Mouse (Mus musculus): ENCODE data around the gene Iqgap2.

Gene Iqgap2

DNA sequence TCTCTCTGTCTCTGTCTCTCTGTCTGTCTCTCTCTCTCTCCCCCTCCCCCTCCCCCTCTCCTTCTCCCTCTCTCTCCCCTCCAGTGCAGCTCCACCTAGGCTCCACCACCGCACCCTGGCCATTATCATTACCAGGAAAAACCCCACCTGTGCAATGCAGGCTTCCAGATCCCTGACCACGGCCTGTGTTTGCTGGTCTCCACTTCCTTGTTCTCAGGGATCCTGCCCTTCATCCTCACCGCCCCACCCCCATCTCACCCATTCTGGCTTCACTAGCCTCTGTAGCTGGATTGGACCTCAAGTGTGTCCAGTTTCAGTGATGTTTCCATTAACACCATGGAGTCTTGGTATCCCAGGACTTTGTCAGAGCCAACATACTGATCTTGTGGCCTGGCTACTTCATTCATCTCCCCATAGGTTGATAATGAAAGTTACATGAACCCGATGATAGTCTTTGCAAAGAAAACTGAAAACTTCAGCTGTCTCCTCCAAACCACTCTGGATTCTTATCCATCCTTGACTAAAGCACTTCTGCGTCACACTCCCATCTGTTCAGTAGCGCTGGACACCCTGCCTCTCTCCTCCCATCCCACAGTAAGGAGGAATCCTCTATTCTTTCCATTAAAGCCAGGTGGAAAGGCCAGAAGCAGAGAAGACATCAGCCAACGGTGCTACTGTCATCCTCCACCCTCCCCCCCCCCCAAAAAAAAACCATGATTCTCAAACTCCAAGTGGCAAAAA lies 62.1 kb downstream of the Iqgap2 start:
- no peak for DNase-seq (ENCODE audit: low spot score)

DNA sequence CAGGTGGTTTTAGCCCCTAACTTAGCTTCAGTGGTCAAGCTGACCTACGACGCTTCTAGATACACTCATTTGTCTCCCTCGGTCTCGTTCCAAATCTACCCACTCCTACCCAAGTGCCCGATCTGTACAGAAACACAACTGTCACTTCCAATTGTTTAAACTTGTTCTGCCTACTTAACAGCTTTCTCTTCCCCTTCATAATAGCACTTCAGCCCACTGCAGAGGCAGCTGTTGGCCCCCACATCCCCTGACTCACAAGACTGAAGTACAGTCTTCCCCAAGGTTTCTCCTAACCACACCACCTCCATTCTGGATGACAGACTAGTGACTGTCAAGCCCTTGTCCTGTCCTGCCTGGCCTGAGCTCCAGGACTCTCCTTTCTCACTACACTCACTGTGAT lies 63.1 kb downstream of the Iqgap2 start:
- no peak for DNase-seq (ENCODE audit: low spot score)

DNA sequence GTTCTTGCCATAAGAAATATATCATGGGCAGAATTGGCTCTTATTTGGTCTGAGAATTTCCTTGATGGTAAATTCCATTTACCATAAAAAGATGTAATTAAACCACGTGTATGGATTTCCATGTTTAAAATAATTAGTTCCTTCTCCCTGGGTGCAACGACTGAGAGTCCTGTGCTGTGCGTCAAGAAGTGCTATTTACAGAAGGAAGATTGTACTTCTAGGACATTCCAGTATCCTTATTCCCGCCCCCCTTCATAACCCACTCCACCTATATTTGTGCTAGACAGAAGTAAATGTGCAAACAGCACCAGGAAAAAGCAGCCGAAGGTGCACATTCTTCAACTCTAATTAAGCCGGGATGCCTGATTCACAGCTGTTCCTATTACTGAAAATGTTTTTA lies 65.5 kb downstream of the Iqgap2 start:
- DNase-seq (ENCODE audit: low spot score): no peak

DNA sequence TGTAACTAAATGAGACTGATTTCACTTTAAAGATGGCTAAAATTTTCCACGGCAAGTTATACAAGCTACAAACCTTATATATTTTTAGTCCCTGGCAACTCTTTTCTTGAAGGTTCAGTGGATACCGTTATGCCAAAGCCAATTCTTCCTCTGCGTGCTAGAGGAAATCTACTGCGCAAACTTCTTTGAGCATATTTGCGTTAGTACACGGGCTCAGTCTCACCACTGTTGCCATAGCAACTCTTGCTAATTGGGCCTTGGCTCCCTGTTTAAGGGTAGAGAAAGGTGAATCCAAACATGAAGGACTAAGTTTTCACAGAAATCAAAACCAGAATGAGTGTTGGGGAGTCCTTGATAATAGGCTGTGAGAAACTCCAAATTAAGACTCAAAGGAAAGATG lies 68.8 kb downstream of the Iqgap2 start:
- DNase-seq (ENCODE audit: low spot score): no peak

DNA sequence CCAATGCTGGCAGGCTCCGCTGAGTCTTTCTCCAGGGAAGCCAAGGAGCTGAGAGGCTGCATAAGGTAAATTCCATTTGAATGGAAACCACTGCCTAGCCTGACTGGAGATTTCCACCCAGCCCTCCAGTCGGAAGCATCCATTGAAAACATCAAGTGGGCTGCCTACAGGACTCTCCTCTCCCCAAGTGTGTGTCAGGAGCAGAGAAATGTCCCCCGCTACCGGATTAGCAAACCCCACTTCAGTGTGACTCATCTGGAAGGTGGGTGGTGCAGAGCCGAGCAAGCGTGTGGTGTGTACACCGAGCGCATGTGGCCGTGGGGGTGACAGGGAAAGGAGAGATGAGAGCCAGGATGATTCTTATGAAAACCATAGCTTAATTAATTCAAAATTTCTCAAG lies 71.7 kb downstream of the Iqgap2 start:
- no peak for DNase-seq (ENCODE audit: low spot score)

DNA sequence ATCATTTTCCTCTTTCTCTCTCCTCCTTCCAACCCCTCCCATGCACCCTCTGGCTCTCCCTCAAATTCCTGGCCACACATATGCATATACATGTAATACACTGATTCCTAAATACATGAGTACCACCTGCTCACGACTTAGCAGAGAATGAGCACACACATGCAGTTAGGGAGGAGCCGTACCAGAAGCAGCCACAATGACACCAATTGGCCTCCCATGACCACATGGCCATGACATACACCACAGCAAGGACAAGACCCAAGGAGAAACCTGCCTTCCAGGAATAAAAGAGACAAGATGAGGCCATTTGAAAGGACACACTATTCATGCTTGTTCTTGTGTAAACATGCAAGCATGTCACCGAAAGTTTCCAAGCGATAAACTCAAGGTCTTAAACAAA lies 72.8 kb downstream of the Iqgap2 start:
- DNase-seq (ENCODE audit: low spot score): no peak

DNA sequence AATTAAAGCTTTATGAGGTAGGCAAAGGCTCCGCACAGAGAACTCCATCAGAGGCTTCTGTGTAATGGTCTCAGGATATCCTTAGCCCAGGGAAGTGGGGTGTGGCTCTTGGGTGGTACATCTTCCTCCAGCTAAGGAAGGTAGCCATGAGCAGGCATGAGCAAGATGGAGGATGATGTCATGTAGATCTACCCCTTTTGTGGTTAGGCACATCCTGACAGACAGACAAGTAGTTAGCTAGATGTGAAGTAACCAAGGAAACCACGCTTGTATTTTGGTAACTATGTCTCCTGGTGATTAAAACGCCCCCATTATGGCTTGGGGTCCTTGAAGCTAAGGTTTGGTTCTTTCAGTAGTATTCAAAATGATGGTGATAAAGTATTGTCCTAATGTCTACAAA lies 78.1 kb downstream of the Iqgap2 start:
- DNase-seq (ENCODE audit: low spot score): no peak

DNA sequence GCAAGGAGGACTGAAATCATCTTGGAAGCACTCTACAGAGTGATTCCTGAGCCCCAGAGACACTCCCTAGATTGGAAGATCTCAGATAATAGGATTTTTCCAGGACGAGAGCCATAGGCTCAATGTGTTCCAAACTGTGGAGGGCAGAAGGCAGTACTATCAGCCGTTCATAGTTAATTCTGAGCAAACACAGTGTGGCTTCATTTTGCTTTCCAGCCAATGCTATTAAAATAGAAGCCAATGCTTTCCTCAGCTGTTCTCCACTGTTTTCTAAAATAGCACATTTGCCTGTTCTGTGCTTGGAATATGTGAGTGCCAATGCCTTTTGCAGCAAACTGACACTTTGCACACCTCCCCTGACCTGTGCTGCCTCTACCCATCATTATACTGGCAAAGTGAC lies 80.9 kb downstream of the Iqgap2 start:
- no peak for DNase-seq (ENCODE audit: low spot score)

DNA sequence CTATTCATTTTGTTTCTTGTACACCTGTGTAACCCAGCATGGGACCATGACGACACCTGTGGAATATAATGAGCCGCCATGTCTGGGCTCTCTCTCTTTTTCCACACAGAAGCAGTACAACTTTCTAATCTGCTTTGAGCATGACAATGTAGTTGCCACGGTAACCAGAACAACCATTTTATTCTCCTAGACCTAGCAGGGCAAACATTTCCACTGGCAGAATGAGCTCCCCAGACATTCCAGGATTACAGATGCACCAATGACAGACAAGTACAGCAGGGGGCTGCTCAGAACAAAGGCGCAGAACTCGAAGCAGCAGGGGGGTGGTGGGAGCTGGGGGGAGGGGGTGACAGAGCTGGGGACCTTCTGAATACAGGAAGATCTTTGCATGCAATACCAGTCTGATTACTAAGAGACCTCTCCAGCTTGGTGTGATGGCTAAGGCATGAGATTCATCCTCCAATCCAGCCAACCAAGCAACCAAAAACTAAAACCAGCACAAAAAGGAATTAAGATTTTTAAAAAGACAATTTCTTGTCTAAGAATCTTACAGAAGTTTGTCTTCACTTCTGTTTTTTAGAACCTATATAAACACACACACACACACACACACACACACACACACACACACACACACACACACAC lies 84.5 kb downstream of the Iqgap2 start:
- DNase-seq (ENCODE audit: low spot score): no peak

DNA sequence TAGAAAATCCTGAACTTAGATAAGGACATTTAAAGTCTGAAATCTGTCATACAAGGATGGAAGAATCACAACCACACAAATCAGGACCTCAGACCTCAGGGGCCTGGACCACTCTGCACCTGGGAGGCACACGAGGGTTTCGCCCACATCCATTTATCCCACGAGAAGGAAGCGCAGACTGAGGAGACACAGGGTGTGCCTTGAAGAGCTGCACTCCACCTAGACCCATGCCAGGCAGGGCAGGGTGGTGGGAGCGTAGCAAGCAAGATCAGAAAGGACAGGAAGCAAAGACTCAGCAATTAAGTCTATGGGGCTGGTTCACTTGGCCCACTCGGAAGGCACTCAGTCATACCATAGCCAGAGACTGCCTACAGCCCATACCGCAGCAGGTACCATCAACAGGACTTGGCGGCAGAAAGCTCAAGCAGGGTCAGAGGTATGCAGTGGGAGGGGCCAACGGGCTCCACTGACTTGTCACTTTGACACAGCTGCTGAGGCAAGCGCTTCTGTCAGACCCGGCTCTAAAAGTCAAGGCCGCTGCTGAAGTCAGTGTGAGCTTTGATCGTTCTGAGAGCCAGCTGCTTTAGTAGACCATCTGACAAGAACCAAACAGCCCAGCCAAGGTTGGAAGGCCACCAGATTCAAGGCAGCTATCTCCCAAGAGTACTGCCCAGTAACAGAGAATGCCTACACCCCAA lies 86.1 kb downstream of the Iqgap2 start:
- no peak for DNase-seq (ENCODE audit: low spot score)

DNA sequence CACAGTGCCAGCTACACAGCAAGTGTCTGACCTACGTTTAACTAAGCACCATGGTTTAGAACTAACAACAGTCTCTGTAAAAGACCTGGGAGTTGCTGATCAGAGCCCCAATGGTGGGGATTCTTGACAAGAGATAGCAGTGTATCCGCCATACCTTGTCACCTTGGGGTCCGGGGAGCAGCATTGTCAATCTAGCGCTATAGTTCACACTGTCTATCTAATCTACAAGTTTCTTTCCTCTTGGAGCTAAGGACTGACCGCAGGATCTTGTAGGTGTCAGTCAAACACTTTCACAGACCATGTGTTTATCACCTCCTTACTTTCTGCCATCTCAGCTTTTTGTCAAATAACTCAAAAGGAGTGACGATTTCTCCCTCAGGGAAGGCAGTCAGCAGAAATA lies 87.6 kb downstream of the Iqgap2 start:
- DNase-seq (ENCODE audit: low spot score): no peak

DNA sequence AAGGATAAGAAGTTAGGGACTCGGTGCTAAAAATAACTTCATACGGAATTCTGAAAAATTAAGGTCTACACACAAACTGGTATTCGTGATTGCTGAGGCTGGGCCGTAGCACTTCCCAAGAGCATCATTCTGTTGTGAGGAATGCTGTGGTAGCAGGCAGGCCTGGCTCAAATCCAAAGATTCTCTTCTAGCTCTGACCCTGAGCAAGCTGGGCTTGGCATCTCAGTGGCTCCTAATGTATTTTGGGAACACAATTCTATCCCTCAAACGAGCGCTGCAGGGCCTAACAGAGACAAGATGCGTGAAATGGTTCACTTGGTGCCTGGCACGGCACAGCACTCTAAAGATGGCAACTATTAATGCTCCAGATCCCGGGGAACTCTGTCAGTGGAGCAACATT lies 90.8 kb downstream of the Iqgap2 start:
- no peak for DNase-seq (ENCODE audit: low spot score)

DNA sequence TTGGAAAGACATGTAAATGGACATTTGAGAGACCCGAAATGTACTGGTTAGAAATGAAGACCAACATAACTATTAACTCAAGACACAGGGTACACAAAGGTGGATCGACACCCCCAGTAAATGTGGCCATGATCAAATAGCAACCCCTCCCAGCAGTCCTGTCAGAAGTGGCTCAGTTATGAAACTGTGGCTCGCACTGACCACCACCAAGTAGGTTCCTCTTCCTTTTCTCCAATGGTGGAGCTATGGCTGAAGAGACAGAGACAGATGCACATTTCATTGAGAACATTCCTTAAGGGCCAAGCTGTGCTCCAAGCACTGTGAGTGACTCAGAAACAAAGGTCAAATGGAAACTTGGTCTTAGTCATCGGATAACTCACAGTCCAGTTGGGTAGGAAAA lies 92.4 kb downstream of the Iqgap2 start:
- no peak for DNase-seq (ENCODE audit: low spot score)

DNA sequence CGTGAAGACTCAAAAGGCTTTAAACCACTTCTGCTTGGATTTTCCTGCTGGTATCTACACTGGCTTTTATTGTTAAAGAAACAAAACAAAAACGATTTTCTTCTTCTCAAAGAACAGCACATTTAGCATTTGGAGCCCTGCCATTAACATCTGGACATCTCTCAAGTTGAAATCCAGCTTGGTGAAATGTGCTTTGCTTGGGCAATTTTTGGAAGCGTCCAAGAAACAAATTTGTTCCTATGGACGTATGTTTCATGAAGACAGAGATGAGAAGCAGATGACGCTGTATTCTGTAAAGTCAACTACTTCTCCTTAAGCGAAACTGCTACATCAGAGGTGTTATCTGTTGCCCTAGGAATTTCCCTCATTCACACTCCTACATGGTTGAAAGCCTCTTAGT lies 93.0 kb downstream of the Iqgap2 start:
- no peak for DNase-seq (ENCODE audit: low spot score)

DNA sequence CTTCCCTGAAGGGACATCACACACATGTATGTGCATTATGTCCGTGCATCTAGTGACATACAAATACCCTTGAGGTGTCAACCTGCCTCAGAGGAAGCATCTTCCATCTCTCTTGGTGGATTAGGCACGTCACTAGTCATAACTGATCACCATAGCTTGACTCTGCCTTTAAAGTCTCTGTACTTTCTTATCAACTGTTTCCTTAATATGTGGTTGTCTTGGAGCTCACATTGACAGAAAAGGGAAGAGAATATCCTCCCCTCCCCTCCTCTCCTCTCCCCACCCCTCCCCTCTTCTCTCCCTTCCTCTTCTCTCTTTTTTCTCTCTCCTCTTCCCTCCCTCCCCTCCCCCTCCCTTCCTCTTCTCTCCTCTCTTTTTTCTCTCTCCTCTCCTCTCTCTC lies 94.2 kb downstream of the Iqgap2 start:
- no peak for DNase-seq (ENCODE audit: low spot score)

DNA sequence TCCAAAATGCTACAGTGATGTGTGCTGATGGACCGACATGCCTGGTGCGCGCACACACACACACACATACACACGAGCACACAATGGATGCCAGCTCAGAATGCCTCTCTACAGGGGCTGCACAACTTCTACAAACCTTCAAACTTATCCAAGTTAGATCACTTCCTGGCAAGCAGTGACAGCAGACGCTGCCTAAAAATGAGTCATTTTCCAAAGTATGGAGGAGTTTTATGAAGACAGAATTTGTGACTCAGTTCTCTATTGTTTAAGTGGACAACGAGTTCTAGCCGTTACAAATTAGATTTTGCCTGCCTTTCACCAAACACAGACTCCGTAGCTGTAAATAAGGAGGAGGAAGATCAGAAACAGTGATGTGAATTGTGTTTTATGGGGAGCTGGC lies 97.4 kb downstream of the Iqgap2 start:
- no peak for DNase-seq (ENCODE audit: low spot score)

DNA sequence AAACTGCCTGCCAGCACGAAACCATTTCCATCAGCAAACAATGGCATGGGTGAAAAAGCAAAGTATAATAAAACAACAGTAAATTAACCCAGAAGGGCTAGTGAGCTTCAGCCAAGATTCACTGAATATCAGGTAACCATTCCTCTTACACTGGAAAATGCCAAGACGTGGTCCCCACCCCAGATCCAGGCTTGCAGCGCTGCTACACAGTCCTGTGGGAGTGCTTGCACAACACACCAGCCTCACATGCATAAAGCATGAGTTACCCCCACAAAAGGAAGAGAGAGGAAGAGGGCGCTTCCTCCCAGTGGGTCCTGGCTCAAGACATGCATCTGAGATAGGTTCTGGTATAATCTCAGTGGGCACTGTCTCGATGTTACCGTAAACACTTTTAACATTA lies 100.8 kb downstream of the Iqgap2 start:
- no peak for DNase-seq (ENCODE audit: low spot score)

DNA sequence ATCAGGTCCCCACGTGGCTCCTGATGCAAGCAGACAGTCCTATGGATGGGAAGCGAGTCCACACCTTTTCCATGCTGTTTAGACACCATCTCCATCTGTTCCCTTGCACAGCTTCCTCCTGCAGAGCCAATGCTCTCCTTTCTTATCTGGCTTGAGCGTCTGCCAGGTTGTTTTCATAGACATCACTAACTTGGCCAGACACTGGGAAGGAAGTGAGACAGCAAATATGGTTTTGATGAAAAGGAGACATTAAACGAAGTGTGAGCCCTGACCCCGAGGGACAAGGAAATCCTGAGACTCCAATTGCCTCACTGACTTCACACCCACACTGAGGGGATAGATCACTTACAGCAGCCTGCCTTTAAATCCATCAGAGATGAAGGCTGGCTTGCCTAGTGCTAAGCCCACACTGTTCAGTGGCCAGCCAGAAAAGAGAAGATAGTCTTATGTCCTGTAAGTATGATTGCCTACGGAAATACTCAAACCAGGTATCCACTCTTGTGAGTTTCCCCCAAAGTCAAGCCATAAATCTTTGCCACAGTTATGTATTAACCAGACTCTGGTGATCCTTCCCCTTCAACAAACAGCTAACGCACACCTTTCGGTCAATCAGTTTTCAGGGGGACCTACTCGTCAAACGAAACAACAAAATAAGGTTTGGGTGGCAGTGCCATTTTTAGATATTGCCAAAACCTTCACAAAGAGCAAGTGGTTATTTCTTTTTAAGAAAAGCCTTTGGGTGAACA lies 102.9 kb downstream of the Iqgap2 start:
- no peak for DNase-seq (ENCODE audit: low spot score)

DNA sequence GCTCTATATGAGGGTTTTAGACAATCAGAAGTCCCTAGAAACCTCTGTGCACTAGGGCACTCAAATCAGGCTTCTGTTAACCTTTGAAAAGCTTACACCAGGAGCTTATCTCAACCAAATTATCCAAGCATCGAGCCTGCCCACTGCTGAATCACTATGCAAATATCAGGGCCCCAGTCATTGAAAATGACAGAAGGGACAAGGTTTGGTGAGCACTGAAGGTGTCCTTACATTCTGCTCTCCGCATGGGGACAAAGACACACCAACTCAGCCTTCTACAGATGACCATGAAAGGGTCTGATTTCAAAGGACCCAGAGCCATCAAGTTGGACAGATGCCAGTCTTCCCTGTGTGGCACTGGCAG lies 108.8 kb downstream of the Iqgap2 start:
- no peak for DNase-seq (ENCODE audit: low spot score)

DNA sequence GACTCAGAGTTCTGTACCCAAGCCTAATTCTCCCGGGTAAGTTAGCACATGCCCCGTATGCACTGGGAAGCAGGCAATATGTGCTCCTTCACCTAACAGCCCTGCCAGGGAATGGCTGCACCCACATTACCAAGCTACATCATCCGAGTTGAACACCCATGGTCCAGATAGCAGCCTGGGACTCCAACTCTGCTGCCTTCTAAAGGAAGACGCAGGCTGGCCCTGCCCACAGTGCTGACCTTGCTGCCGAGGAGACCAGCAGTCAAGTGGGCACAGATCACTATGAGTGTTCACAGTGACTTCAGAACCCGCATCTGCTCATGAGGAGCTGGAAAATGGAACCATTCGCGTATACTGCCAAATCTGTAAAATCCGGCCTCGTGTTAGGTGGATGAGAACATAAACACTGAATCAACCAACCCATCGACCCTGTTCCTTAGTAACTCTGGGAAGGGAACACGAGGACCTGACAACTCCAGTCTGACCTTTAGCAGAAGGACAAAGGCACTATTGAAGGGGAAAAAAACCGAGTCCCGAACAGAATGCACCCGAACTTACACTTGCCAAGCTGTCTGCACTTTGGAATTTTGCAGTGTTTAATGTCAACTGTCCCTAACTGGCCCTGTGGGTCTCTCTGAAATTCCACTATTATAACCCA lies 109.3 kb downstream of the Iqgap2 start:
- no peak for DNase-seq (ENCODE audit: low spot score)

DNA sequence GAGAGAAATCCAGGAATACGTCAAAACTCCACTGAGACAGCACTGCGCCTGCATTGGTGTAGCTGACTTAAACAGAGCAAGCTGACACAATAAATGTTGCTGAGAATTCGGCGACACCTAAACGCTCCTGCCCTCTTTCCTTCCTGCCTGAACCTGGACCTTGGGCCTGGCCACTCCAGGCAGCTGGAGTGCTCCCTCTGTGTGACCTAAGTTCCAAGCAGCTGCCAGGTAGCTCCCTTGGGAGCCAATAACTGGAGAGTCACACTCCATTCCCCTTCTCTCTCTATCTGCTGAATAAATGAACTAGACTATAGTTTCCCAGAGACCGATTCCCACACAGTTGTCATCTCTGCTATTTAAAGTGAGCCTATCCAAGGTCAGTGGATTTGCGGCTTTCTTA lies 111.7 kb downstream of the Iqgap2 start:
- DNase-seq (ENCODE audit: low spot score): no peak

DNA sequence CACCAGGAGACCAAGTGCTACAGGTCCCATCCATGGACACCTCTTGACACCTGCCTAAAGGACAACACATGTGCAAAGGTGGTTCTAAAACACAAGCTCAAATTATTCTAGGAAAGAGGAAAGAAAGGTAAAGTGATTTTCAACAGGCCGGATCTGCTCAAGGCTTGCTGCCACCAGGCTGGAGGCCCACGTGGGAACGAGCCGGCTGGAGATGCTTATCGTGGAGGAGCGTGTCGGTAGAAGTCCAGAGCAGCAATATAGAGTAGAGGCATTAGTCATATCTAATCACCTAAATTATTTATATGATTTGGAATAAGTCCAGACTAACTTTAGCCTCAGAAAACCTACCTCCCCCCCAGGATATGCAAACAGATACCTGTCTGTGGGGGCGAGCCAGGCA lies 112.5 kb downstream of the Iqgap2 start:
- no peak for DNase-seq (ENCODE audit: low spot score)

Data from urinary bladder, postnatal 10 days (tissue).